Mouse (Mus musculus): ENCODE data around the gene Blcap.

GRCm38 (mm10) chr2:157565898-157566259 is 5.2 kb downstream of the Blcap start:
- TF ChIP-seq GATA1 (IDR thresholded peaks at IDR 0.05; ENCODE audit: borderline replicate concordance, low read length) (no peak), FLI1 (IDR thresholded peaks at IDR 0.05; ENCODE audit: low read length) (no peak)
